Mouse (Mus musculus): ENCODE data around the gene Mmp27. TPM values are rescaled to one million over a fixed set of nuclear protein-coding genes. Genes with fewer than 3 reads are reported as not detected.
A peak's percentile ranks its signal among the peaks of the same experiment; 100 is the strongest.

The Mmp27 gene
- polyA plus RNA-seq, 1 experiment from 2014 or later: not detected

GRCm38 (mm10) chr9:7567923-7568322 lies 3.3 kb upstream of the Mmp27 start:
- no peaks in the 10 kb centered on the region for H3K36me3 ChIP-seq
- no peaks in the 10 kb centered on the region for H3K9me3 ChIP-seq
- no peak overlapping the region for H3K4me2 ChIP-seq (replicated peaks)
- no peak overlapping the region for H3K4me3 ChIP-seq
- no peak overlapping the region for H3K9ac ChIP-seq
- H3K27ac ChIP-seq: no peak overlapping the region
- H3K27me3 ChIP-seq: no peaks in the 10 kb centered on the region
- no peak for ATAC-seq (ENCODE audit: low FRiP score, low read depth)
- 39% methylated on average over 2 of the region's 2 CpGs for WGBS
- 0 out of 2 replicates have a peak, but pooled peaks cover 7% of the 10 kb centered on the region for H3K4me1 ChIP-seq

GRCm38 (mm10) chr9:7570485-7570884 lies 711 bp upstream of the Mmp27 start:
- Histone ChIP-seq H3K27ac (no peak overlapping the region), H3K9me3 (no peaks in the 10 kb centered on the region), H3K9ac (no peak overlapping the region), H3K36me3 (no peaks in the 10 kb centered on the region), H3K4me2 (replicated peaks) (no peak overlapping the region), H3K27me3 (no peaks in the 10 kb centered on the region), H3K4me3 (no peak overlapping the region), H3K4me1 (0 out of 2 replicates have a peak, but pooled peaks cover 7% of the 10 kb centered on the region)
- ATAC-seq (ENCODE audit: low FRiP score, low read depth): no peak
- whole genome bisulfite sequencing: 85% methylated on average over 1 of the region's 1 CpGs

- 86% methylated on average over 7 of the region's 7 CpGs for WGBS
- H3K4me2 ChIP-seq (replicated peaks): no peak overlapping the region
- H3K4me3 ChIP-seq: no peak overlapping the region
- 0 out of 2 replicates have a peak, but pooled peaks cover 7% of the 10 kb centered on the region for H3K4me1 ChIP-seq
- no peak overlapping the region for H3K27ac ChIP-seq
- no peaks in the 10 kb centered on the region for H3K9me3 ChIP-seq
- H3K27me3 ChIP-seq: no peaks in the 10 kb centered on the region
- no peak for ATAC-seq (ENCODE audit: low FRiP score, low read depth)
- H3K9ac ChIP-seq: no peak overlapping the region
- no peaks in the 10 kb centered on the region for H3K36me3 ChIP-seq
Measured at GRCm38 (mm10) chr9:7572188-7572587, 992 bp downstream of the Mmp27 start.

DNA sequence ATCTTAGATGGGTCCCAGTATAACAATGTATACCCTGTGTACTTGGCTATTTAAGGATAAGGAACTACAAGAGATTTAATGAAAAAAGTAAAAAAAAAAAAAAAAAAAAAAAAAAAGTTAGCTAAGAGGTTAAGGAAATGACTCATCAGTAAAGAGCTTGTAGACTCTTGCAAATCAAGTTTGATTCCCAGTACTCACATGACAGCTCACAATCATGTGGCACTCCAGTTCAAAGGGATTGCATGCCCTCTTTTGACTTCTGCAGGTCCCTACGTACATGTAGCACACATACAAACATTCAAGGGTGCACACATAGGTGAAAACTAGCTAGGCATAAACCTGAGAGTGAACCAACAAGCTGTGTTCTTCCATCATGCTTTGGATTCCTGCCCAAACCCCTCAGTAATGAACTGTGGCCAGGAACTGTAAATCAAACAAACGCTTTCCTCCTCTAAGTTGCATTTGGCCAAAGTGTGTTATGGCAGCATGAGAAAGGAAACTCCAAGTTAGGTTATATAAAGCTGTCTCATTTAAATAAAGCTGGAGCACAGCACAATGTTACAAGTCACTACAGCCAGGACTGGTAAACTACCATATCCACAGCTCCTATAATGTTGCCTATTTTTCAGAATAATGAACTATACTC lies 1.6 kb downstream of the Mmp27 start:
- H3K4me1 ChIP-seq: 0 out of 2 replicates have a peak, but pooled peaks cover 7% of the 10 kb centered on the region
- H3K9me3 ChIP-seq: no peaks in the 10 kb centered on the region
- H3K27ac ChIP-seq: no peak overlapping the region
- H3K27me3 ChIP-seq: no peaks in the 10 kb centered on the region
- H3K36me3 ChIP-seq: no peaks in the 10 kb centered on the region
- WGBS: 54% methylated on average over 2 of the region's 2 CpGs
- no peak overlapping the region for H3K4me3 ChIP-seq
- no peak overlapping the region for H3K4me2 ChIP-seq (replicated peaks)
- no peak for ATAC-seq (ENCODE audit: low FRiP score, low read depth)
- H3K9ac ChIP-seq: no peak overlapping the region

GRCm38 (mm10) chr9:7575526-7575925 lies 4.3 kb downstream of the Mmp27 start:
- Histone ChIP-seq H3K27ac (no peak overlapping the region), H3K36me3 (no peaks in the 10 kb centered on the region), H3K4me3 (no peak overlapping the region), H3K9me3 (no peaks in the 10 kb centered on the region), H3K4me1 (0 out of 2 replicates have a peak, but pooled peaks cover 7% of the 10 kb centered on the region), H3K9ac (no peak overlapping the region), H3K27me3 (no peaks in the 10 kb centered on the region), H3K4me2 (replicated peaks) (no peak overlapping the region)
- ATAC-seq (ENCODE audit: low FRiP score, low read depth): no peak
- WGBS: 76% methylated on average over 3 of the region's 3 CpGs

DNA sequence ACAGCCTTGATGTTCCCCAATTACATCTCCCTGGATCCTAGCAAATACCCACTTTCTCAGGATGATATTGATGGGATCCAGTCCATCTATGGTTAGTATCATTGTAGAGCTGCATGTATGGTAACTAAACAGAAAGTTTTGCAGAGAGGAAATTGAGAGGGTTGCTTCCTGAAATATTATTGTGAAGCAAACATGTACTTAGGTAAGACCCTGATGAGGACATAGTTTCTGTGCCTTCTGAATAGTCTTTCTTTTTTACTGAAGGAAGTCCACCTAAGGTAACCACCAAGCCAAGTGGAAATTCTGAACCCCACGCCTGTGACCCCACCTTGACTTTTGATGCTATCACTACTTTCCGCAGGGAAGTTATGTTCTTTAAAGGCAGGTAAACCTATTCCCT lies 6.2 kb downstream of the Mmp27 start:
- H3K9me3 ChIP-seq: no peaks in the 10 kb centered on the region
- 92% methylated on average over 2 of the region's 2 CpGs for WGBS

DNA sequence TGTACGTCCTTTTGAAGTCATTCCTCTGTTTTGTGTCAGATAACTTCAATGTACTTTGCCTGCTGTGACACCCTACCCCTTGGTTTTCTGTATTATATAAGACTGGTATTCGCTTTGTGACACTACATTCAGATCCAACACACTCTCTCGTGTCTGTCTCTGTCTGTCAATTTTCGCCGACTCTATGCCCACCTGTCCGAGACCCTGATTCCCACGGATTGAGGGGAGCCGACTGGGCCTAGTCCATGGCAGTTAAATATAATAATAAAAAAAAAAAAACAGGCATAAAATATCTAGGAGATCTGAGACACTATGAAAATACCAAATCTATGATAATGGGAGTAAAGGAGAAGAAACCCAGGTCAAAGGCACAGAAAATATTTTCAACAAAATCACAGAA lies 18.9 kb downstream of the Mmp27 start:
- Histone ChIP-seq H3K4me3 (no peak overlapping the region), H3K9ac (no peak overlapping the region), H3K4me1 (no peaks in the 10 kb centered on the region), H3K36me3 (no peaks in the 10 kb centered on the region), H3K27ac (no peak overlapping the region), H3K9me3 (no peaks in the 10 kb centered on the region), H3K27me3 (no peaks in the 10 kb centered on the region), H3K4me2 (replicated peaks) (no peak overlapping the region)
- WGBS: 69% methylated on average over 8 of the region's 8 CpGs
- no peak for ATAC-seq (ENCODE audit: low FRiP score, low read depth)

More for the DNA sequence above, 6.2 kb downstream of the Mmp27 start:
- no peaks in the 10 kb centered on the region for H3K36me3 ChIP-seq
- no peak for ATAC-seq (ENCODE audit: low FRiP score, low read depth)
- H3K4me1 ChIP-seq: no peaks in the 10 kb centered on the region
- H3K27me3 ChIP-seq: no peaks in the 10 kb centered on the region
- H3K4me2 ChIP-seq (replicated peaks): no peak overlapping the region
- H3K9ac ChIP-seq: no peak overlapping the region
- H3K4me3 ChIP-seq: no peak overlapping the region
- H3K27ac ChIP-seq: no peak overlapping the region

DNA sequence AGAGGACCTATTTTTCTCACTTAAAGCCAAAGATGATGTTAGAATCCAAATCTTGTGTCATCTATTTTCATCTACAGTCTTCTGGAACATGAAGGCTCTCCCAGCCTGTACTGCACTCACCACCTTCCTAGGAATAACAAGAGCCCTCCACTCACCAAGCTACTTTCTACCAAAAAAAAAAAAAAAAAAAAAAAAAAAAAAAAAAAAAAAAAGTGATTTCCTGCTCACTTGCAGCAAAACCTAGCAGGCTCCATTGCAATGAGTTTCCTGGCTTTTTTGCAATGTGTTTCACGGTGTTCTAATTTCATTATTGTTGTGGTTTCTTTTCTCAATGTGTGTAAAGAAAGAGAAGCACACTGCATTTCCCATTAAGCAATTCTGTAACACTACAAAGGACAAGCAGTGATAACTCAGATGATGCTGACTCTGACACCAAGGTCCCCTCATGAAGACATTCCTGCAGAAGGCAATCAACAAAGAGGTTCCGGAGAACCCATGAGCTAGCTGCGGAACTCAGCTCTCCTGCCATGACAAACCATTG lies 22.1 kb downstream of the Mmp27 start:
- Histone ChIP-seq H3K36me3 (no peaks in the 10 kb centered on the region), H3K9me3 (no peaks in the 10 kb centered on the region), H3K27ac (no peak overlapping the region), H3K9ac (no peak overlapping the region), H3K4me1 (no peaks in the 10 kb centered on the region), H3K4me2 (replicated peaks) (no peak overlapping the region), H3K4me3 (no peak overlapping the region), H3K27me3 (no peaks in the 10 kb centered on the region)
- ATAC-seq (ENCODE audit: low FRiP score, low read depth): no peak
- 93% methylated on average over 3 of the region's 3 CpGs for WGBS

- Histone ChIP-seq H3K4me1 (no peaks in the 10 kb centered on the region), H3K36me3 (no peaks in the 10 kb centered on the region), H3K27ac (no peak overlapping the region), H3K27me3 (no peaks in the 10 kb centered on the region), H3K9me3 (no peaks in the 10 kb centered on the region), H3K9ac (peak overlapping the region; percentile 52; the same call in 1 of the 2 replicates), H3K4me2 (replicated peaks) (peak overlapping the region; percentile 61), H3K4me3 (peak overlapping the region; percentile 39)
- peak; percentile 96 for ATAC-seq (ENCODE audit: low FRiP score, low read depth)
- 14% methylated on average over 6 of the region's 6 CpGs for WGBS
Measured at GRCm38 (mm10) chr9:7594816-7595540, 23.8 kb downstream of the Mmp27 start.

DNA sequence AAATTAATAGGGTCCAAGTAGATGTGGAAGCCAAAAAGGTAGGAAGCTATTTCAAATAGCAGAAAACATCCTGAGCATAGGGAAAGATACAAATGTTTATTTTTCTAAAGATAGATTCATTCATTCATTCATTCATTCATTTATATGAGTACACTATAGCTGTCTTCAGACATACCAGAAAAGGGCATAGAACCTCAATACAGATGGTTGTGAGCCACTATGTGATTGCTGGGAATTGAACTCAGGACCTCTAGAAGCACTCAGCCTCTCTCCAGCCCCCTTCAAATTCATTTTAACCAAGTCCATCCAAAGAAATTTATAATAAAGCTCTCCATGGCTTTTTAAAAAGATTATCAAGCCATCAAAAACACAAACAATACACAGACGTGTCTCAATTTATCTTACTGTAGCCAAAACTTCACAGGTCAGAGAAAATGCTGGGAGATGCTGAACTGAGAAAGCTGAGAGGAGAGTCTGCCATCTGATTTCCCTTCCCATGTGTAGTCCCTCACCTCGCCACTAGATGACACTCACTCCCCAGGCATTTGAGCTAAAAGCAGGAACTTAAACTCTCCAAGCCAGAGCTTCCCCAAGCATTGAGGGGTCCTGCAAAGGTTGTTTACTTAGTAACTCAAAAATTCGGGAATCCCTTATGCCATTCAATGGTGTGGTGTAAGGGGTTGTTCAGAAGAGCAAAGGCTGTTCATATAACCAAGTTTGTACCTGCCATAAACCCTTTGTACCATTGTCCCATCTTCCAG lies 32.0 kb downstream of the Mmp27 start:
- WGBS: 4% methylated on average over 3 of the region's 3 CpGs
- ATAC-seq (ENCODE audit: low FRiP score, low read depth): peak; percentile 64; the same call in 1 of the 2 replicates
- H3K27ac ChIP-seq: no peak overlapping the region
- H3K4me1 ChIP-seq: no peaks in the 10 kb centered on the region
- H3K36me3 ChIP-seq: no peaks in the 10 kb centered on the region
- H3K27me3 ChIP-seq: no peaks in the 10 kb centered on the region
- H3K4me2 ChIP-seq (replicated peaks): no peak overlapping the region
- no peaks in the 10 kb centered on the region for H3K9me3 ChIP-seq
- no peak overlapping the region for H3K9ac ChIP-seq
- H3K4me3 ChIP-seq: no peak overlapping the region

- ATAC-seq (ENCODE audit: low FRiP score, low read depth): no peak
- Histone ChIP-seq H3K9ac (no peak overlapping the region), H3K4me3 (no peak overlapping the region), H3K27me3 (no peaks in the 10 kb centered on the region), H3K27ac (no peak overlapping the region), H3K4me2 (replicated peaks) (no peak overlapping the region), H3K9me3 (no peaks in the 10 kb centered on the region), H3K36me3 (no peaks in the 10 kb centered on the region), H3K4me1 (no peaks in the 10 kb centered on the region)
- WGBS: 78% methylated on average over 6 of the region's 6 CpGs
Measured at GRCm38 (mm10) chr9:7604005-7604404, 32.8 kb downstream of the Mmp27 start.

DNA sequence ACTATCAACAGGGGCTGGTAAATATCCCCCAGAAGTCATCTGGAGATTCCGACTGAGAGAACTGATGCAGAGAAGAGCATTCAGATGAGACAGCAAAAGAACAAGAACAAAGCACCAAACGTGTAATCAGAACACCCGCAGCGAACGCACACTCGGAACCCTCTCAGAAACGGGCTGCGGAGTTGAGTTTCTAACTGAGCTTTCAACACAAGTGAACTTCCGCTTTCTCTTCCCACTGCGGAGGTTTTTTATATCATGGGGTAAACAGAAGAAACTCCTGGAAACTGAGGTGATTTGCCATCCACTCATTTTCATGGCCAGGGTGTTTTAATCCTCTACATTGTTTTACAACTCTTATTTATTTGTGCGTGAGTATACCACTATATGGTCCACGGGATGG lies 34.4 kb downstream of the Mmp27 start:
- no peak overlapping the region for H3K4me3 ChIP-seq
- H3K9me3 ChIP-seq: no peaks in the 10 kb centered on the region
- no peak overlapping the region for H3K4me2 ChIP-seq (replicated peaks)
- ATAC-seq (ENCODE audit: low FRiP score, low read depth): no peak
- no peak overlapping the region for H3K27ac ChIP-seq
- 89% methylated on average over 12 of the region's 12 CpGs for WGBS
- no peaks in the 10 kb centered on the region for H3K36me3 ChIP-seq
- no peak overlapping the region for H3K9ac ChIP-seq
- H3K4me1 ChIP-seq: no peaks in the 10 kb centered on the region
- H3K27me3 ChIP-seq: no peaks in the 10 kb centered on the region

Measured in limb, embryonic 13.5 days (tissue).